Mouse (Mus musculus) testis, adult 2 months (tissue): Measurements from ENCODE around the gene Nudc.
"Not testable (repeated sequence)": the region's sequence is repeated elsewhere in the genome, so short reads cannot be mapped to it uniquely, and the experiment has no call there.

Experiments used
- CTCF ChIP-seq: fragments of 200-500 bp; IDR thresholded peaks from 2 replicates; pipeline ENCODE4 v1.5.1; 2012; ENCODE audit warnings: low read depth, mild to moderate bottlenecking, inconsistent platforms, low read length, moderate library complexity; ENCODE audit not compliant: control insufficient read depth, insufficient read depth, insufficient replicate concordance
- POLR2A ChIP-seq: fragments of 200-500 bp; IDR thresholded peaks from 2 replicates; pipeline ENCODE4 v1.6.1; 2012; ENCODE audit warnings: low read depth, mild to moderate bottlenecking, inconsistent platforms, low read length, moderate library complexity; ENCODE audit not compliant: control insufficient read depth

GRCm38 (mm10) chr4:133512511-133512910 lies 33.3 kb downstream of the Nudc start:
- TF ChIP-seq POLR2A, CTCF: not testable (repeated sequence)
